Mouse (Mus musculus) heart, embryonic 15.5 days (tissue): ENCODE results near the gene Armc9. TPM values are rescaled to one million over a fixed set of nuclear protein-coding genes. Genes with fewer than 3 reads are reported as not detected.

Source experiments
- ATAC-seq: fragments of 200-750 bp; cut with Nextera tagmentation; replicated peaks from 2 replicates; pipeline ENCODE4 v1.8.0; 2017; ENCODE audit warnings: low read depth, moderate TSS enrichment; ENCODE audit not compliant: insufficient number of reproducible peaks, insufficient read depth, low FRiP score
- H3K27ac ChIP-seq: fragments of 300-500 bp; sonication (generic); 2 replicates; pipeline ENCODE4 v1.5.1; 2015; ENCODE audit warnings: mild to moderate bottlenecking, inconsistent platforms
- H3K27me3 ChIP-seq: fragments of 300-500 bp; sonication (generic); 2 replicates; pipeline ENCODE4 v1.6.1; 2015; ENCODE audit warnings: inconsistent platforms
- H3K36me3 ChIP-seq: fragments of 300-500 bp; sonication (generic); 2 replicates; pipeline ENCODE4 v1.6.1; 2015; ENCODE audit warnings: mild to moderate bottlenecking, inconsistent platforms
- H3K4me1 ChIP-seq: fragments of 300-500 bp; sonication (generic); replicated peaks from 2 replicates; pipeline ENCODE4 v1.6.1; 2015; ENCODE audit warnings: inconsistent platforms
- H3K4me2 ChIP-seq: fragments of 300-500 bp; sonication (generic); 2 replicates; pipeline ENCODE4 v1.6.1; 2015; ENCODE audit warnings: inconsistent platforms, mild to moderate bottlenecking, moderate library complexity
- H3K4me3 ChIP-seq: fragments of 300-500 bp; sonication (generic); 2 replicates; pipeline ENCODE4 v1.5.1; 2015; ENCODE audit warnings: mild to moderate bottlenecking, inconsistent platforms
- H3K9ac ChIP-seq: fragments of 300-500 bp; sonication (generic); 2 replicates; pipeline ENCODE4 v1.6.1; 2015; ENCODE audit warnings: mild to moderate bottlenecking, inconsistent platforms
- H3K9me3 ChIP-seq: fragments of 300-500 bp; sonication (generic); replicated peaks from 2 replicates; pipeline ENCODE4 v1.6.1; 2016; ENCODE audit warnings: inconsistent platforms
- WGBS: fragments of 180-500 bp; shearing (Covaris S2); methylation state at CpG from one replicate; pipeline ENCODE4 v1.1.7; 2015; ENCODE audit warnings: mixed read lengths; 5-methylcytosine and 5-hydroxymethylcytosine counted together
- polyA plus RNA-seq: library from polyadenylated mRNA; unstranded; fragments of >200 nt; fragmentation: Nextera tagmentation; extraction: Ambion mirVana; gene quantifications from 2 replicates; pipeline ENCODE4 v1.2.1, GENCODE M21; 2015

Gene Armc9
- polyA plus RNA-seq, 1 experiment from 2014 or later = 9.1 TPM

GRCm38 (mm10) chr1:86256311-86256710 is 101.7 kb downstream of the Armc9 start:
- ATAC-seq = no peak
- H3K9me3 ChIP-seq = no peaks in the 10 kb centered on the region
- H3K4me3 ChIP-seq = no peak overlapping the region
- no peak overlapping the region for H3K4me2 ChIP-seq
- peaks cover 4% of the 10 kb centered on the region; the same call in 1 of the 2 replicates for H3K4me1 ChIP-seq
- WGBS = 77% methylated on average over 4 of the region's 4 CpGs
- H3K27me3 ChIP-seq = no peaks in the 10 kb centered on the region
- no peak overlapping the region for H3K9ac ChIP-seq
- no peaks in the 10 kb centered on the region for H3K36me3 ChIP-seq
- no peak overlapping the region for H3K27ac ChIP-seq

GRCm38 (mm10) chr1:86257228-86257627 is 102.6 kb downstream of the Armc9 start:
- H3K4me1 ChIP-seq = peaks cover 4% of the 10 kb centered on the region; the same call in 1 of the 2 replicates
- H3K4me2 ChIP-seq = no peak overlapping the region
- 86% methylated on average over 8 of the region's 8 CpGs for WGBS
- H3K9ac ChIP-seq = no peak overlapping the region
- H3K9me3 ChIP-seq = no peaks in the 10 kb centered on the region
- no peaks in the 10 kb centered on the region for H3K36me3 ChIP-seq
- H3K27me3 ChIP-seq = no peaks in the 10 kb centered on the region
- H3K27ac ChIP-seq = no peak overlapping the region
- no peak overlapping the region for H3K4me3 ChIP-seq
- ATAC-seq = no peak

DNA sequence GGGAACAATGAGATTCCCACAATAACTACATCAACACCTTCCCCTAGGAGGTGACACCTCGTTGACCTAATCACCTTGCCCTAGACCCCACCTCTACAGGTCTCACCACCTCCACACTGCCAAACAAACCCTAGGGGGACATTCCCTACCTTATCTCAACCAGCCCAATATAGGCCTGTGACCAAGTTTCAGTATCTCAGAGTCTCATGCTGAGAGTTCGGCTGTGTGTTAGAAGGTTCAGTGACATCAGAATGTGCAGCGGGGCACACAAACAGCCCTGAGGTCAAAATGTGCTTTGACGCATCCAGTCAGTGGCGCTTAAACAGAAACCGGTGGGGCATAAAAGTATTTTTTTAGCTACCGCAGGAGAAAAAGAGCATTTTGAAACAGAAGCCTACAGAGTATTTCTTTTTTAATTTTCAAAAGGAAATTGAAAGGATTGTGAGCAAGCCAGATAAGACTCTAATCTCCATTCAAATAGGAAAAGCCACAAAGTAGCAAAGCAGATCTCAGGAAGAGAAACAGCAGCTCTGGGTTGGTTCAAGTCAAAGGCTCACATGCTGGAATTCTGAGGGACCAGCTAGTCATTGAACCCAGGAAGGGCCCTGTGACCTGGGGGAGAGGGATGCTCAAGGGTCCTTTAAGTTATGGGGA is 103.7 kb downstream of the Armc9 start:
- Histone ChIP-seq H3K9me3 (no peaks in the 10 kb centered on the region), H3K4me3 (no peak overlapping the region), H3K4me1 (peaks cover 4% of the 10 kb centered on the region; the same call in 1 of the 2 replicates), H3K27ac (no peak overlapping the region), H3K27me3 (no peaks in the 10 kb centered on the region), H3K36me3 (no peaks in the 10 kb centered on the region), H3K9ac (no peak overlapping the region), H3K4me2 (no peak overlapping the region)
- WGBS = 51% methylated on average over 7 of the region's 7 CpGs
- no peak for ATAC-seq

DNA sequence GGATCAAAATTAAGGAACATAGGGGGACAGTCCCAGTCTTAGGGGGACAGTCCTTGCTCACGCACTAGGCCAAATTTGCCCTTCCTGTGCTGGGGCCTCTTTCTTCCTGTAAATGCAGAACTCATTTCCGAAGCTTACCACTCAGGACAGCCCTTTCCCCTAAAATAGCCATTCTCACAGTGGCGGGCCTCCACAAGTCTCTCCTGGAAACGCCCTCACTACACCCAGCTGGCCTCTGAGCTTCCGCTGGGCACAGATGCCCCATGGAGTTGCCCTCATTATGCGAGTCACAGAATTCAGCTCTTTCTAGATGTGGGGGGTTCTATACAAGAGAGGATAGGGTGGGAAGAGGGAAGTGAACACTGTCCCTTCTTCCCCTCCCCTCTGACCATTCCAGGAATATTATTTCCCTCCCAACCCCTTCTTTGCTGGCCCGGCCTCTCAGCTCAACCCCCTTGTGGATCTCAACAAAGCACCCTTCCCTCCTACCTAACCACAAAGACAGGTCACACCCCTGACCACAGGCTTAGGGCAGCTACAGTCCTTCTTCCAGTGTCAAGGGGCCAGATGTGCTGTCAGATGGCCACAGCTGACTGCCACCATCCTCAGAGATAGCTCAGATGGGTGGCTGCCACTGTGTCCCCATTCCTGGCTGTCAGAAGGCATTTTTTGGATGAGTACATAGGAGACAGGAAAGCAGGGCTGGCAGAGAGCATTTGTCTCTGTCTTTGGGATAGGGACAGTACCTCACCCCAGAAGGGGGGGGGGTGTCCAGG is 109.2 kb downstream of the Armc9 start:
- 57% methylated on average over 7 of the region's 7 CpGs for WGBS
- no peaks in the 10 kb centered on the region for H3K9me3 ChIP-seq
- H3K9ac ChIP-seq = no peak overlapping the region
- H3K4me3 ChIP-seq = no peak overlapping the region
- 0 out of 2 replicates have a peak, but pooled peaks cover 2% of the 10 kb centered on the region for H3K4me1 ChIP-seq
- no peak overlapping the region for H3K27ac ChIP-seq
- no peaks in the 10 kb centered on the region for H3K36me3 ChIP-seq
- H3K4me2 ChIP-seq = no peak overlapping the region
- no peaks in the 10 kb centered on the region for H3K27me3 ChIP-seq
- no peak for ATAC-seq

- no peak overlapping the region for H3K4me3 ChIP-seq
- no peak overlapping the region for H3K27ac ChIP-seq
- WGBS = 57% methylated on average over 3 of the region's 3 CpGs
- no peak overlapping the region for H3K4me2 ChIP-seq
- no peaks in the 10 kb centered on the region for H3K36me3 ChIP-seq
- no peaks in the 10 kb centered on the region for H3K27me3 ChIP-seq
- no peak overlapping the region for H3K9ac ChIP-seq
- H3K9me3 ChIP-seq = no peaks in the 10 kb centered on the region
- H3K4me1 ChIP-seq = 0 out of 2 replicates have a peak, but pooled peaks cover 2% of the 10 kb centered on the region
- no peak for ATAC-seq
Measured at GRCm38 (mm10) chr1:86265060-86265459, 110.5 kb downstream of the Armc9 start.

DNA sequence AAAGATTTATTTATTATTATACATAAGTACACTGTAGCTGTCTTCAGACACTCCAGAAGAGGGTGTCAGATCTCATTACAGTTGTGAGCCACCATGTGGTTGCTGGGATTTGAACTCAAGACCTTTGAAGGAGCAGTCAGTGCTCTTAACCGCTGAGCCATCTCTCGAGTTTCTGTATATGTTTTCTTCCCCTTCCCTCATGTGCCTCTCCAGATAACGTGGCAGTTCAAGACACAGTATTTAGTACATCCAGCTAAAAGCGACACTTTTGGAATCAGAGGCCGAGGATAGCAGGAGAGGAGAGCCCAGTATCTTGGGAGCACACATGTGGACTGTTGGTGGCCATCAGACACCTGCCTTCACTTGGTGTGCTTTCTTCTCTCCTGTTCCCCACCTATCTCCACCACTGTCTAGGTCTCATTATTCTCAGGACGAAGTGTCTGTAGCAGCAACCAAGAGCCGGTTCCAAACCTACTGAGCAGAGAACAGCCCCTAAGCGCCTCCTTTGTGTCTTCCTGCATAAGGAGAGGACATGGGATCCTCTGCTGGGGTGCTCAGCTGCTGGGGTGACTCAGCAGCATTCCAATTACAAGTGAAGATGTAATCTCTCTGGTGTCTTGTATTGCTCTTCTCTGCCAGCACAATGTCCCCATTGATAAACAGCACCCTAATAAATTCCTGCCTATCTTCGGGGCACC is 114.1 kb downstream of the Armc9 start:
- no peak for ATAC-seq
- H3K4me3 ChIP-seq = no peak overlapping the region
- WGBS = 87% methylated on average over 9 of the region's 9 CpGs
- H3K36me3 ChIP-seq = no peaks in the 10 kb centered on the region
- no peaks in the 10 kb centered on the region for H3K27me3 ChIP-seq
- no peak overlapping the region for H3K4me2 ChIP-seq
- no peak overlapping the region for H3K27ac ChIP-seq
- H3K4me1 ChIP-seq = 0 out of 2 replicates have a peak, but pooled peaks cover 2% of the 10 kb centered on the region
- no peak overlapping the region for H3K9ac ChIP-seq
- H3K9me3 ChIP-seq = no peaks in the 10 kb centered on the region

- Histone ChIP-seq H3K36me3 (no peaks in the 10 kb centered on the region), H3K27me3 (no peaks in the 10 kb centered on the region), H3K4me1 (no peaks in the 10 kb centered on the region), H3K4me3 (no peak overlapping the region), H3K4me2 (no peak overlapping the region), H3K27ac (no peak overlapping the region), H3K9ac (no peak overlapping the region), H3K9me3 (no peaks in the 10 kb centered on the region)
- WGBS = 74% methylated on average over 4 of the region's 4 CpGs
- no peak for ATAC-seq
Measured at GRCm38 (mm10) chr1:86269190-86269508, 114.6 kb downstream of the Armc9 start.

DNA sequence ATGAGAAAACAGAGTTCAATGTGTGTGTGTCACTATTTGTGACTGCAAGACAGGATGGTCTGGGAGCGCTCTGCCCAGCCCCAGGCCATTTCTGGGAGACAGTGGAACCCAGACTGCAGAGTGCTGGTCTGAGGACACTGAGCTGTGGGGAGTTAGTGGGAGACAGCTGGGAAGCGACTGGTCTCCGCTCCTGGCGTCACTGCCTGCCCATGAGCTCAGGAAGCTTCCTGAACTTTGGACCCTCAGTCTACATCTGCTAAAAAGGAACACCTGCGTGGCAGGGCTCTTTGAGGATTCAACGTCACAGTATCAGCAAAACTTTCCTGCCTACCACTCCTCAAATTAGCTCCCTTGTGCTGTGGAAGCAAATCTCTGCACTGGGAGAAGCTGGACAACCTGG is 117.1 kb downstream of the Armc9 start:
- Histone ChIP-seq H3K27me3 (no peaks in the 10 kb centered on the region), H3K4me3 (no peak overlapping the region), H3K9ac (no peak overlapping the region), H3K27ac (no peak overlapping the region), H3K4me1 (no peaks in the 10 kb centered on the region), H3K36me3 (no peaks in the 10 kb centered on the region), H3K4me2 (no peak overlapping the region), H3K9me3 (no peaks in the 10 kb centered on the region)
- no peak for ATAC-seq
- 76% methylated on average over 6 of the region's 6 CpGs for WGBS

- no peak for ATAC-seq
- WGBS = 81% methylated on average over 5 of the region's 5 CpGs
Measured at GRCm38 (mm10) chr1:86277055-86277454, 122.5 kb downstream of the Armc9 start.

DNA sequence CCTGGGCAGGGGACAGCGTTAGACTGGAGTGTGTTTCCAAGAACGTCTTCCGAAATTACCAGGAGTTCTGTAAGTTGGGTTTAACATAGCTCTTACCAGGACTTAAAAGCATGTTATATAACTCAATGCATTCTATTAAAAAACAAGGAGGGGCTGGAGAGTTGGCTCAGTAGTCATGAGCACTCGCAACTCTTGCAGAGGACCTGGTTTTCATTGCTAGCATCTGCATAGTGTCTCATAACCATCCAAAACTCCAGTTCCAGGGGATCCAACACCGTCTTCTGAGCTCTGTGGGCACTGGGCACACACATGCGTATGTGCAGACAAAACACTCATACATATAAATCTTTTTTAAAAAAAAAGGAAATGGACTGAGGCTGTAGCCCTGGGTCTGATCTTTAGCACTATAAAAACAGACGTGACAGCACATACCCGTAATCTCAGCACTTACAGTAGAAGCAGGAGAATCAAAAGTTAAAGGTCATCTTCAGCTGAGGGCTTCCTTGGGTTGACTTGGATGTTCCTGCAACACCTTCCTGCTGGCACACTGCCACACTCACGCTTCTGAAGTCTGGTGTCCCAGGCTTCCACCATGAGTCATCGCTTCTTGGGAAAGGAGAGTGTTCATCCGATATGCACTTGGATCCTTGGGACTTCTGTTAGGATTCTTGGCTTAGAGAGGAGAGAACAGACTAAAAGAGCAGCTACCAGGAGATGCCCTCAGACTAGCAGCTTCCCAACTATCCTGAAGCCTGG is 127.4 kb downstream of the Armc9 start:
- Histone ChIP-seq H3K27ac (no peak overlapping the region), H3K4me3 (no peak overlapping the region), H3K36me3 (no peaks in the 10 kb centered on the region), H3K4me1 (no peaks in the 10 kb centered on the region), H3K27me3 (no peaks in the 10 kb centered on the region), H3K4me2 (no peak overlapping the region), H3K9me3 (no peaks in the 10 kb centered on the region), H3K9ac (no peak overlapping the region)
- ATAC-seq = no peak
- 72% methylated on average over 11 of the region's 11 CpGs for WGBS

More at GRCm38 (mm10) chr1:86277055-86277454, 122.5 kb downstream of the Armc9 start:
- no peaks in the 10 kb centered on the region for H3K9me3 ChIP-seq
- no peak overlapping the region for H3K9ac ChIP-seq
- no peaks in the 10 kb centered on the region for H3K36me3 ChIP-seq
- H3K4me3 ChIP-seq = no peak overlapping the region
- H3K27ac ChIP-seq = no peak overlapping the region
- no peak overlapping the region for H3K4me2 ChIP-seq
- H3K4me1 ChIP-seq = no peaks in the 10 kb centered on the region
- H3K27me3 ChIP-seq = no peaks in the 10 kb centered on the region

DNA sequence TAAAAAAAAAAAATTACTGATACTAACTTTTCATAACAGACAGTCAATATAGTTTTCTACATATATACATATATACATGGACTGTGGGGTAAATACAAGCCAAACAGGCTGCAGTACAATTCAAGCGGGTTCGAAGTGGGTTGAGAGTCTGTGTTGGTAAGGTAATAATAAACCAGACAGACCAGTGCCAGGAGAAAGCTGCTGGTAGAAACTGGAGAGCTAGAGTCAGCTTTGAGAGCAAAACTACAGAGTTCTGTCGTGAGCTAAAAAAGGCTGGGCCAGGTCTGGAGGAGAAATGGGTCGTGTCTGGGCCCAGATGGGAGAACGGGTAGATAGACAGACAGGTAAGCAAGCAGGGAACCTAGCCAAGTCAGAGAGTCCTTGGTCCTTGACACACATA is 129.5 kb downstream of the Armc9 start:
- 78% methylated on average over 5 of the region's 5 CpGs for WGBS
- no peaks in the 10 kb centered on the region for H3K4me1 ChIP-seq
- no peak for ATAC-seq

More for the DNA sequence above, 129.5 kb downstream of the Armc9 start:
- Histone ChIP-seq H3K36me3 (no peaks in the 10 kb centered on the region), H3K27ac (no peak overlapping the region), H3K27me3 (no peaks in the 10 kb centered on the region), H3K4me3 (no peak overlapping the region), H3K9me3 (no peaks in the 10 kb centered on the region), H3K9ac (no peak overlapping the region), H3K4me2 (no peak overlapping the region)
